Mouse (Mus musculus): Measurements from ENCODE around the gene Fbxw4. TPM values are rescaled to one million over a fixed set of nuclear protein-coding genes. Genes with fewer than 3 reads are reported as not detected.
"Not testable (repeated sequence)": the region's sequence is repeated elsewhere in the genome, so short reads cannot be mapped to it uniquely, and the experiment has no call there.

Gene Fbxw4
- total and polyA plus RNA-seq, 2 experiments from 2014 or later: 3.0 to 43.7 TPM

- Histone ChIP-seq H3K9ac (replicated peaks; ENCODE audit: low read depth, low read length) (no peak overlapping the region), H3K4me2 (ENCODE audit: low read depth, low read length) (no peak overlapping the region), H3K27me3 (ENCODE audit: control insufficient read depth, insufficient read depth, low read length) (peaks cover 18% of the 10 kb centered on the region), H3K27ac (ENCODE audit: low read depth) (no peak overlapping the region), H3K36me3 (replicated peaks; ENCODE audit: control insufficient read depth, insufficient read depth, low read length) (peaks cover 6% of the 10 kb centered on the region; the same call in 1 of the 2 replicates), H3K4me3 (ENCODE audit: low read depth, low read length) (no peak overlapping the region), H3K4me1 (ENCODE audit: control insufficient read depth, insufficient read depth) (no peaks in the 10 kb centered on the region), H3K9me3 (replicated peaks; ENCODE audit: control insufficient read depth, low read length) (no peaks in the 10 kb centered on the region)
- no peak for TF ChIP-seq CTCF (IDR thresholded peaks at IDR 0.05; ENCODE audit: low read depth)
- no peak for TF ChIP-seq EP300 (IDR thresholded peaks at IDR 0.05; ENCODE audit: low read depth)
- ATAC-seq (ENCODE audit: insufficient read depth, low read depth): no peak
- DNase-seq (ENCODE audit: low spot score): no peak
- 83% methylated on average over 23 of the region's 23 CpGs for WGBS
Observed at GRCm38 (mm10) chr19:45549128-45549915, 110.8 kb downstream of the Fbxw4 start.

DNA sequence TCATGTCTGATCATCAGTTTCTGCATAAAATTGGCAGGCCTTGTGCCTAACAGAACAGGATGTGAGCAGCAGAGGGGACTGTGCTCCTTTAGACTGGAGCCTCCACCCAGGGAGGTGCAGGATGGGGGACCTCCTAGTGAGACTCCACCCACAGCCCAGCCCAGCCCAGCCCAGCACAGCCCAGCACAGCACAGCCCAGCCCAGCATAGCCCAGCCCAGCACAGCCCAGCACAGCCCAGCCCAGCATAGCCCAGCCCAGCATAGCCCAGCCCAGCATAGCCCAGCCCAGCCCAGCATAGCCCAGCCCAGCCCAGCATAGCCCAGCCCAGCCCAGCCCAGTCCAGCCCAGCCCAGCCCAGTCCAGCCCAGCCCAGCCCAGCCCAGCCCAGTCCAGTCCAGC lies 111.9 kb downstream of the Fbxw4 start:
- not testable (repeated sequence) for ATAC-seq (ENCODE audit: insufficient read depth, low read depth)

DNA sequence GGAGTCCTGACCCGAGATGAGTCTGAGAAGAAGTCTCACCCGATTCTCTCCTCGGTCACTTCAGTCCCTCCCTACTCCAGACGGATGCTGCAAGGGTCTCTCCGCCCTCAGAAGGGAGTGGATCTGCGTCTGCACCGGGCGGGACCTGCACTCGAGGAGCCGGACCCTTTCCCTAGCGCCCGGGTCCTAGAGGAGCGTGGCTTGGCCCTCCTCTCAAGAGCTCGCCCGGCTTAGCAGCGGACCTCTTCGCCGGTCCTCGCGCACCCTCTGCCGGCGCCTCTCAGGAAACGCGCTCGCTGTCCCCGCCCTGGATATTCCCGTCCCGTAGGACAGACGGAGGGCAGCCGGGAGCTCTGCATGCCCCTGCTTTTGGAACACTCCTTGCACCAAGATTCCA lies 115.2 kb downstream of the Fbxw4 start:
- Histone ChIP-seq H3K4me2 (ENCODE audit: low read depth, low read length) (peak overlapping the region; percentile 69), H3K9ac (replicated peaks; ENCODE audit: low read depth, low read length) (no peak overlapping the region), H3K27ac (ENCODE audit: low read depth) (no peak overlapping the region), H3K36me3 (replicated peaks; ENCODE audit: control insufficient read depth, insufficient read depth, low read length) (no peaks in the 10 kb centered on the region), H3K9me3 (replicated peaks; ENCODE audit: control insufficient read depth, low read length) (no peaks in the 10 kb centered on the region), H3K4me1 (ENCODE audit: control insufficient read depth, insufficient read depth) (peaks cover 7% of the 10 kb centered on the region; the same call in 1 of the 2 replicates), H3K4me3 (ENCODE audit: low read depth, low read length) (peak overlapping the region; percentile 44), H3K27me3 (ENCODE audit: control insufficient read depth, insufficient read depth, low read length) (peaks cover 52% of the 10 kb centered on the region)
- TF ChIP-seq EP300 (IDR thresholded peaks at IDR 0.05; ENCODE audit: low read depth) (no peak), CTCF (IDR thresholded peaks at IDR 0.05; ENCODE audit: low read depth) (peak; percentile 88)
- ATAC-seq (ENCODE audit: insufficient read depth, low read depth) (peak; percentile 77), DNase-seq (ENCODE audit: low spot score) (peak; percentile 78)
- under 1% methylated on average over 30 of the region's 30 CpGs for WGBS

More for the DNA sequence above, 111.9 kb downstream of the Fbxw4 start:
- H3K27ac ChIP-seq (ENCODE audit: low read depth); H3K36me3 ChIP-seq (replicated peaks; ENCODE audit: control insufficient read depth, insufficient read depth, low read length); DNase-seq (ENCODE audit: low spot score); H3K4me1 ChIP-seq (ENCODE audit: control insufficient read depth, insufficient read depth); H3K4me3 ChIP-seq (ENCODE audit: low read depth, low read length); H3K9me3 ChIP-seq (replicated peaks; ENCODE audit: control insufficient read depth, low read length); H3K9ac ChIP-seq (replicated peaks; ENCODE audit: low read depth, low read length); H3K4me2 ChIP-seq (ENCODE audit: low read depth, low read length): not testable (repeated sequence)
- peaks cover 24% of the 10 kb centered on the region for H3K27me3 ChIP-seq (ENCODE audit: control insufficient read depth, insufficient read depth, low read length)

DNA sequence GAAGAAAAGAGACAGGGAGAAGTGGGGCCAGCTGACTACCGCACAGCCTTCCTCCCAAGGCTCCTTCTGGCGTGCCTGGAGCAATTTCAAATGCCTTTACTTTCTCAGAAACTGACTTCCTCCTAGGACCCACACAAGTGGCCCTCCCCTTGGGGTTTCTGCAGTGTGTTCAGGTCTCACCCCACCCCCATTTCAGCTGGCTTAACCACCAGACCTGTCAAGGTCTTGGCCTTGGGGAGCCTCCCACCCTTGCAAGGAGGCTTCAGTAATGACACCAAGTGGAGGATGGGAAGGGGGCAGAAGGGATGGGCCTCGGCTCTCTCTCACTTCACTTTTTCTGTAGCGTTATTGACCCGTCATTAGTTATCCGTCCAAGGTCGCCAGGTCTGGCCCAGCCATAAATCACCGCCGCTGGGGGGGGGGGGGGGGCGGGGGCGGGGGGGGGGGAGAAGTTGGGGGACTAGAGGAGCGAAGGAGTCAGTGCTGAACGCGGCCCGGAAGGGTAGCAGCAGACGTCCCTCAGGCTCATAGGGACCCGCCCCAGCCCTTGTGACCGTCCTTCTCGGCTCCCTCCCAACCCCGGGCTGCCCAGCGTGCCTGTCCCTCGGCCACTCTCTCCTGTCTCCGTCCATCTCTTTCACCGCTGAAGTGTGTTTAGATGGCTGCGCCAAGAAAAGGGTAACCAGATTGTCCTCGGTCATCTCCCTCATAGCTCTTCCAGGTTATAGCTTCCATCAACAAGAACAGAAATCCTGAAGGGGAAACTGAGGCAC lies 115.8 kb downstream of the Fbxw4 start:
- ATAC-seq (ENCODE audit: insufficient read depth, low read depth) (peak; percentile 28; the same call in 1 of the 2 replicates), DNase-seq (ENCODE audit: low spot score) (no peak)
- TF ChIP-seq CTCF (IDR thresholded peaks at IDR 0.05; ENCODE audit: low read depth) (no peak), EP300 (IDR thresholded peaks at IDR 0.05; ENCODE audit: low read depth) (no peak)
- H3K27ac ChIP-seq (ENCODE audit: low read depth): no peak overlapping the region
- H3K27me3 ChIP-seq (ENCODE audit: control insufficient read depth, insufficient read depth, low read length): peaks cover 55% of the 10 kb centered on the region
- peak overlapping the region; percentile 69 for H3K4me2 ChIP-seq (ENCODE audit: low read depth, low read length)
- H3K9ac ChIP-seq (replicated peaks; ENCODE audit: low read depth, low read length): no peak overlapping the region
- 5% methylated on average over 16 of the region's 26 CpGs for WGBS
- H3K4me1 ChIP-seq (ENCODE audit: control insufficient read depth, insufficient read depth): peaks cover 7% of the 10 kb centered on the region; the same call in 1 of the 2 replicates
- no peaks in the 10 kb centered on the region for H3K36me3 ChIP-seq (replicated peaks; ENCODE audit: control insufficient read depth, insufficient read depth, low read length)
- H3K9me3 ChIP-seq (replicated peaks; ENCODE audit: control insufficient read depth, low read length): no peaks in the 10 kb centered on the region
- peak overlapping the region; percentile 44 for H3K4me3 ChIP-seq (ENCODE audit: low read depth, low read length)

GRCm38 (mm10) chr19:45542061-45542460 lies 118.1 kb downstream of the Fbxw4 start:
- no peak overlapping the region; the same call in 1 of the 2 replicates for H3K4me3 ChIP-seq (ENCODE audit: low read depth, low read length)
- TF ChIP-seq EP300 (IDR thresholded peaks at IDR 0.05; ENCODE audit: low read depth): no peak
- TF ChIP-seq CTCF (IDR thresholded peaks at IDR 0.05; ENCODE audit: low read depth): no peak

More at GRCm38 (mm10) chr19:45542061-45542460, 118.1 kb downstream of the Fbxw4 start:
- Histone ChIP-seq H3K36me3 (replicated peaks; ENCODE audit: control insufficient read depth, insufficient read depth, low read length) (no peaks in the 10 kb centered on the region), H3K27ac (ENCODE audit: low read depth) (no peak overlapping the region), H3K27me3 (ENCODE audit: control insufficient read depth, insufficient read depth, low read length) (peaks cover 52% of the 10 kb centered on the region), H3K9me3 (replicated peaks; ENCODE audit: control insufficient read depth, low read length) (no peaks in the 10 kb centered on the region), H3K4me2 (ENCODE audit: low read depth, low read length) (peak overlapping the region; percentile 68), H3K9ac (replicated peaks; ENCODE audit: low read depth, low read length) (no peak overlapping the region), H3K4me1 (ENCODE audit: control insufficient read depth, insufficient read depth) (peaks cover 7% of the 10 kb centered on the region; the same call in 1 of the 2 replicates)
- ATAC-seq (ENCODE audit: insufficient read depth, low read depth): no peak
- DNase-seq (ENCODE audit: low spot score): no peak
- WGBS: 30% methylated on average over 3 of the region's 3 CpGs
